Mouse (Mus musculus): ENCODE results near the gene Napa. TPM values are rescaled to one million over a fixed set of nuclear protein-coding genes. Genes with fewer than 3 reads are reported as not detected.

Gene Napa
- polyA plus RNA-seq, 1 experiment from 2014 or later = 216 TPM

Other genes starting within 250 kb of the Napa start
- gene Crx, start 218.5 kb upstream of the Napa start, polyA plus RNA-seq (2016; fragmentation: Nextera tagmentation; extraction: Ambion mirVana) = not detected in 2 replicates
- not detected in 2 replicates for gene Crxos, start 215.8 kb upstream of the Napa start, polyA plus RNA-seq (2016; fragmentation: Nextera tagmentation; extraction: Ambion mirVana)
- 1,130 and 1,196 TPM in 2 replicates for gene Selenow, start 176.1 kb upstream of the Napa start, polyA plus RNA-seq (2016; fragmentation: Nextera tagmentation; extraction: Ambion mirVana)
- gene Nop53, start 152.4 kb upstream of the Napa start, polyA plus RNA-seq (2016; fragmentation: Nextera tagmentation; extraction: Ambion mirVana) = 157 and 169 TPM in 2 replicates
- 9.2 and 12.1 TPM in 2 replicates for gene Ehd2, start 130.9 kb upstream of the Napa start, polyA plus RNA-seq (2016; fragmentation: Nextera tagmentation; extraction: Ambion mirVana)
- gene Bicra, start 50.5 kb upstream of the Napa start, polyA plus RNA-seq (2016; fragmentation: Nextera tagmentation; extraction: Ambion mirVana) = 10.1 and 10.7 TPM in 2 replicates
- gene Zfp541, start 36.6 kb upstream of the Napa start, polyA plus RNA-seq (2016; fragmentation: Nextera tagmentation; extraction: Ambion mirVana) = 0.05 TPM in 1 of 2 replicates, not detected in the other
- gene Kptn, start 21.4 kb downstream of the Napa start, polyA plus RNA-seq (2016; fragmentation: Nextera tagmentation; extraction: Ambion mirVana) = 29.6 and 32.9 TPM in 2 replicates
- gene Slc8a2, start 31.4 kb downstream of the Napa start, polyA plus RNA-seq (2016; fragmentation: Nextera tagmentation; extraction: Ambion mirVana) = 1.2 and 1.8 TPM in 2 replicates
- 194 and 205 TPM in 2 replicates for gene Meis3, start 76.6 kb downstream of the Napa start, polyA plus RNA-seq (2016; fragmentation: Nextera tagmentation; extraction: Ambion mirVana)
- 14.9 and 16.5 TPM in 2 replicates for gene Dhx34, start 123.6 kb downstream of the Napa start, polyA plus RNA-seq (2016; fragmentation: Nextera tagmentation; extraction: Ambion mirVana)
- 0.09 and 0.10 TPM in 2 replicates for gene C5ar2, start 145.7 kb downstream of the Napa start, polyA plus RNA-seq (2016; fragmentation: Nextera tagmentation; extraction: Ambion mirVana)
- gene C5ar1, start 161.1 kb downstream of the Napa start, polyA plus RNA-seq (2016; fragmentation: Nextera tagmentation; extraction: Ambion mirVana) = 0.87 and 1.2 TPM in 2 replicates
- 27.0 and 28.5 TPM in 2 replicates for gene Inafm1, start 175.2 kb downstream of the Napa start, polyA plus RNA-seq (2016; fragmentation: Nextera tagmentation; extraction: Ambion mirVana)
- 47.7 and 49.5 TPM in 2 replicates for gene Ccdc9, start 188.3 kb downstream of the Napa start, polyA plus RNA-seq (2016; fragmentation: Nextera tagmentation; extraction: Ambion mirVana)
- gene Bbc3, start 209.9 kb downstream of the Napa start, polyA plus RNA-seq (2016; fragmentation: Nextera tagmentation; extraction: Ambion mirVana) = 22.7 and 25.0 TPM in 2 replicates

Data from neural tube, embryonic 12.5 days (tissue).